Mouse (Mus musculus) spleen, adult 2 months (tissue): ENCODE results near the gene Ngfr. TPM values are rescaled to one million over a fixed set of nuclear protein-coding genes. Genes with fewer than 3 reads are reported as not detected.
A peak's percentile ranks its signal among the peaks of the same experiment; 100 is the strongest.

Source experiments
- DNase-seq, 2 experiments: peaks; one replicate each; pipeline versions ENCODE4 v3.0.0 to v3.0.0-alpha.2; 2012 to 2021; ENCODE audit warnings: low spot score in 2 of 2, low read depth in 1 of 2
- H3K27ac ChIP-seq: fragments of 200-500 bp; 2 replicates; pipeline ENCODE4 v1.5.1; 2012; ENCODE audit warnings: low read length, inconsistent platforms; ENCODE audit not compliant: insufficient read depth
- H3K27me3 ChIP-seq: fragments of 200-500 bp; 2 replicates; pipeline ENCODE4 v1.6.1; 2012; ENCODE audit warnings: mild to moderate bottlenecking, moderate library complexity, low read length, inconsistent platforms; ENCODE audit not compliant: control insufficient read depth, insufficient read depth
- H3K36me3 ChIP-seq: fragments of 200-500 bp; 2 replicates; pipeline ENCODE4 v1.6.1; 2012; ENCODE audit warnings: mild to moderate bottlenecking, low read length, inconsistent platforms; ENCODE audit not compliant: control insufficient read depth, insufficient read depth
- H3K4me1 ChIP-seq: fragments of 200-500 bp; 2 replicates; pipeline ENCODE4 v1.6.1; 2011; ENCODE audit warnings: inconsistent platforms; ENCODE audit not compliant: control insufficient read depth, insufficient read depth, insufficient read length
- H3K4me3 ChIP-seq: fragments of 200-500 bp; 2 replicates; pipeline ENCODE4 v1.5.1; 2011; ENCODE audit warnings: mild to moderate bottlenecking, inconsistent platforms; ENCODE audit not compliant: insufficient read depth, insufficient read length; ENCODE audit errors: extremely low read depth
- CTCF ChIP-seq: fragments of 200-500 bp; IDR thresholded peaks from 2 replicates; pipeline ENCODE4 v1.5.1; 2011; ENCODE audit warnings: mild to moderate bottlenecking, inconsistent platforms; ENCODE audit not compliant: insufficient read depth, insufficient read length, insufficient replicate concordance; ENCODE audit errors: extremely low read depth
- POLR2A ChIP-seq: fragments of 200-500 bp; IDR thresholded peaks from 2 replicates; pipeline ENCODE4 v1.6.1; 2011; ENCODE audit warnings: low read depth, low read length, inconsistent platforms
- WGBS: fragments of 180-500 bp; shearing (Covaris S2); methylation state at CpG from one replicate; pipeline ENCODE4 v1.1.7; 2018; 5-methylcytosine and 5-hydroxymethylcytosine counted together
- polyA plus RNA-seq: library from polyadenylated mRNA; depleted of rRNA; stranded (reverse); fragments of >200 nt; gene quantifications from 2 replicates; pipeline ENCODE4 v1.2.3, GENCODE M21; 2012

The Ngfr gene
- polyA plus RNA-seq, 1 experiment: 7.3 TPM

DNA sequence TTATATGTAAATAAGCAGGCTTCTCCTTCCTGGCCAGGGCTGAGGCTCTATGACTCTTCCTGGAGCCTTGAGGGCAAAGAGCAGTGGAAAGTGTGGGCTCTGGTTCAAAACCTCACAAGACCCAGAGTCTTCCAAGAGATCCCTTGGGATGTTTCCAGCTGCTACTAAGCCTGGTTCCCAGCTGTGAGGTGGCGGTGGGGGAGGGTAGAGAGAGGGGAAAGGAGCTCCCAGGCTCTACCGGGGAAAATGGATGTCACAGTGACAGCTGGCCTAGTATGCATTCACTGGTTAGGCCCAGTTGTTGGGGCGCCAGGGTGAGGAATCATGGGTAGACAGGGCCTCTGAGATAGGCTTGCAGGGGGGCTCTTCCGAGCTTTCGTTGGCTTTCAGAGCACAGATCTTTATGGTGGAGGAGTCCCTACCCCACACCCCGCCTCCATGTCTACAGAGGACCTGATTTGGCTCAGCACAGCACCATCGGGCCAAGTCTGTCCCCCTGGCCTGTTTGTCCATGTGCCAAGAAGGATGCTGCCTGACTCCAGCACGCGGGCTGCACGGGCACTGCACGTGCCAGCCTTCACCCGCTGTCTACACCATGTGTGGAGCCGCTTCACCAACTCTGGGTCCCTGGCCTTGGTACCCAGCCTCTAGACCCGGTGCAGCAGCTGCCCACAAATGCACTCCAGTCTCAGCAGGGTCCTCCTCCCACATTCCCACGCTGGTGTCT lies 49.0 kb downstream of the Ngfr start:
- H3K4me3 ChIP-seq: no peak overlapping the region
- 81% methylated on average over 15 of the region's 15 CpGs for WGBS
- TF ChIP-seq POLR2A: no peak
- TF ChIP-seq CTCF: no peak
- no peaks in the 10 kb centered on the region for H3K36me3 ChIP-seq
- H3K27ac ChIP-seq: no peak overlapping the region
- no peaks in the 10 kb centered on the region for H3K27me3 ChIP-seq
- no peak for DNase-seq
- no peaks in the 10 kb centered on the region for H3K4me1 ChIP-seq

DNA sequence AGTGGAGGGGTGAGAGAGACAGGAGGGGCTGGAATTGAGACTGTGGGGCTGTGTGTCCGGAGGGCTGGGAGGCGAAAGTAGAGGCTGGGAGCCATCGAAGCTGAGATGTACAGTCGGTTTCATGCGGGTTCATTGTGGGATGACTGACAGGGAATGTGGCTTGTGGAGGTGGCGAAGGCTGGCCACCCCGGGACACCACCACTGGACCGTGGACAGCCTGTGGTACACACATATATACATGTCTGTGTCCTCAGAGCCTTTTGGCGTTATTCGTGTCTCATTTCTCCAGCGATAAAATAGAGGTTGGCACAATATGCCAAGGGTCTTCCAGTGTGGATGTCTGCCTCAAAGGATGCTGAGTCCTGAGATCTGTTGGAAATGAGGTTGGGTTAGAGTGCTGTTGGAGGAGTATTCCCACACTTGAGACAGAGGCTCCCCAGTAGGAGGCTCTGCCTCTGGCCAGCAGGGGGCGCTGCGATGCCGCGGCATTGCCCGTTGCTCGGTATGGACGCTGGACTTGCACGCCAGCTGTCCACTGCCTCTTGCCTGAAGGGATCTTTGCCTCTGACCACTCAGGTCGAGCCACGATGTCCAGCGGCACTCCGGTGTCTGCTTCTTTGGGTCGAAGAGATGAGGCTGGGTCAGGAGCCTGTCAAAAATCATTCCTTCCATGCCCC lies 53.9 kb downstream of the Ngfr start:
- no peak overlapping the region for H3K27ac ChIP-seq
- WGBS: 25% methylated on average over 24 of the region's 24 CpGs
- H3K4me1 ChIP-seq: no peaks in the 10 kb centered on the region
- no peak overlapping the region for H3K4me3 ChIP-seq
- peak in 1 of 2 experiments; percentile 71 for DNase-seq
- H3K27me3 ChIP-seq: no peaks in the 10 kb centered on the region
- H3K36me3 ChIP-seq: no peaks in the 10 kb centered on the region
- TF ChIP-seq POLR2A: no peak
- peak; percentile 98 for TF ChIP-seq CTCF

DNA sequence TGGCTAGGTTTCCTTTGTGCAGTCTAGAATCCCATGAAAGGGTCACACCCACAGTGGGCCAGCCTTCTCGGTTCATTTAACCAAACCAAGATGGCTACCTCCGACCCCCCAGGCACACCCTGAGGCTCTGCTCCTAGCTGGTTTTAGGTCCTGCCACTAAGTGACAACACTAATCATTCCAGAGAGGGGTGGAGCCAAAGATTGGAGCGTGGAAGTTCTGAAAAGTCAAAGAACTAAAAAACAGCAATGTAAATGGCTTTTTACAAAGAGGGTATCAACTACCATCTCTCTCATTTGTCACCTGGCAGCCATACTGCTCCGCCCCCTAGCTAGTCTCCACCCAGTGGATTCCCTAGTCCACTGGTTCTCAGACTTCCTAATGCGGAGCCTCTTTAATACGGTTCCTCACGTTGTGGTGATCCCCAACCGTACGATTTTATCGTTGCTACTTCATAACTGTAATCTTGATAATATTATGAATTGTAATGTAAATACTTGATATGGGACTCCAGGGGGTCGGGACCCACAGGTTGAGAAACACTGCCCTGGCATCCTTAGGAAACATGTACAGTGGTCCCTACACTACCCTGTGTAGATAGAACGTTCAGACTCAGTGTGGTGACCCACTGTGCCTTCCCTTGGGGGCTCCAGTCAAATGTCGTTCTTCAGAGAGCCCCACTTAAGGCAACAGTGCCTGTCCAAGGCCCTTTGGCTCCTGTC lies 55.0 kb downstream of the Ngfr start:
- TF ChIP-seq POLR2A (no peak), CTCF (no peak)
- no peak overlapping the region for H3K4me3 ChIP-seq
- no peaks in the 10 kb centered on the region for H3K4me1 ChIP-seq
- H3K27ac ChIP-seq: no peak overlapping the region
- no peaks in the 10 kb centered on the region for H3K27me3 ChIP-seq
- no peak for DNase-seq
- WGBS: 76% methylated on average over 13 of the region's 13 CpGs
- H3K36me3 ChIP-seq: no peaks in the 10 kb centered on the region

DNA sequence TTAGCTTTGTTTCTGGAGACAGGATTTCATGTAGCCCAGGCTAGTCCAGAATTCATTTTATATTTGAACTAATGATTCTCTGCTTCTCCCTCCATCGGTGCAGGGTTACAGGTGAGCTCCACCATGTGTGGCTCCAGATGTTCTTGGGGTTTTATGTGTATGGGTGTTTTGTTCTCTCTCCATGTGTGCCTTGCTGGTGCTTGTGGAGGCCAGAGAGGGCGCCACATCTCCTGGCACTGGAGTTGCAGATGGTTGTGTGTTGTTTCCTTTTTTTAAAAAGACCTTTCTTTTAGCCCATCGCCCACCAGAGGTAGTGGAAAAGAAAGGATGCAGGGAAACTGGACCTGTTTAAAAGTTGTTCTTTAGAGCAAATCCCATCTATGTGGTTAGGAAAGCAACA lies 59.3 kb downstream of the Ngfr start:
- Histone ChIP-seq H3K27me3 (no peaks in the 10 kb centered on the region), H3K4me1 (no peaks in the 10 kb centered on the region), H3K36me3 (no peaks in the 10 kb centered on the region), H3K4me3 (no peak overlapping the region), H3K27ac (no peak overlapping the region)
- DNase-seq: no peak
- no peak for TF ChIP-seq CTCF
- TF ChIP-seq POLR2A: no peak
- 82% methylated on average over 3 of the region's 3 CpGs for WGBS

DNA sequence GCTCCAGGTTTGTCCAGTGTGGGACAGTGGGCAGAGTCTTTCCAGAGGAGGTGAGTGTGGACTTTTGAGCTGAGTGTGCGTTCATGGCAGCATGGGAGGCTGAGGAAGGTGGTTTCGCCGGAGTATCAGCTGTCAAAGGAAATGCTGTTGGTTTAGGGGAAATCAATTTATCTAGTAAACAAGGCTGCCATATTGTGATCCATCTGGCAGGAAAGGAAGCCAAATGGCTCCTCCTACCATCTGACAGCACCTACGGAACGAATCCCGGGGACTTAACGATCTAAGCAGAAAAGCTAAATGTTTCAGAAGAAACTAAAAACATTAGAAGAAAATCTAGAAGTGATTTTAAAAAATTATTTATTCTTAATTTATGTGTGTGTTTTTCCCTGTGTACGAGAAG lies 60.2 kb downstream of the Ngfr start:
- no peak for DNase-seq
- 84% methylated on average over 8 of the region's 8 CpGs for WGBS
- Histone ChIP-seq H3K4me1 (no peaks in the 10 kb centered on the region), H3K36me3 (no peaks in the 10 kb centered on the region), H3K27me3 (no peaks in the 10 kb centered on the region), H3K4me3 (no peak overlapping the region), H3K27ac (no peak overlapping the region)
- TF ChIP-seq CTCF (no peak), POLR2A (no peak)

DNA sequence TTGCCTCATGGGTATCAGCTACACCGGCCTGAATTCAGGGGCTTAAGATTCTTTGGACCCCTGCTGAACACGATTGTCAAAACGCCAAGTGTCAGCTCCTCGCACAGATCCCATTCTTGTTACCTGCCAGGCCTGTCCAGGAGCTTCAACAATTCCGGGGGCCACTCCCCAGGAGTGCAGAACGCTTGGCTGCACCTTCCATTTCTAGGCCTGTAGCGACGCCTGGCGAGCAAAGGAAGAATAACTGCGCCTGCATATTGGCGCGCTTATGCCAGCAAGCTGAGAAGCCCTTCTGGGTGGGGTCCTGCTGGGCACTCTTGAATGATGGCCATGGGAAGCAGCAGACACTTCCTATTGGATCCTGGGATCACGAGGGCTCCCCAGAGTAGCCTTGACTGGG lies 66.0 kb downstream of the Ngfr start:
- WGBS: 2% methylated on average over 13 of the region's 13 CpGs
- Histone ChIP-seq H3K4me1 (0 out of 2 replicates have a peak, but pooled peaks cover 4% of the 10 kb centered on the region), H3K27me3 (no peaks in the 10 kb centered on the region), H3K4me3 (no peak overlapping the region), H3K27ac (no peak overlapping the region), H3K36me3 (no peaks in the 10 kb centered on the region)
- TF ChIP-seq POLR2A: no peak
- TF ChIP-seq CTCF: peak; percentile 84
- DNase-seq: peak; percentile 35 to 54

DNA sequence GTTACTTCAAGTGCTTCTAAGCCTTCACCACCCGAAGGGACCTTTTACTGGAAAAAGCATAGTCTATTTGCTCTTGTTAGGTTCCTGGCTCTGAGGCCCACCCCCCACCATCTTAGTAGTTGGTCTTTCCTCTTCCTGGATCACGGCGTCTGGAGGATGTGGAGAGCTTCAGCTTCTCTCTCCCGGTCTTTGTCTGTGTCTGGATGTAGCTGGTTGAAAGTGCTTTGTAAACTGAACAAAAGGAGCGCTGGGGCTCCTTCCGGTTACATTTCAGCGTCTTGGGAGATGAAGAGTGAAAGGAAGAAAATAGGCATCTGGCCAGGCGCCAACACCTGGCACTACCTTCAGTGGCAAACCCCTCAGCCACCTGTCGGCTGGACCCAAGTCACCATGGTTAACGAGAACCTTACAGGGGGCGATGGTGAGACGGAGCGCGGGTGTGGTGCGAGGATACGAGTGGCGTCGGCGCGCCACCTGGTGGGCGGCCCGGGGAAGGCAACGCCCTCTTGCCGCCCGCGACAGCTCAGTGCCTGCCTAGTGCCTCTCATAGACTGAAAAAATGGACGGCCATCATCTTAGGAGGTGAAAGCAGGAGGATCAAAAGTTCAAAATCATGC lies 67.0 kb downstream of the Ngfr start:
- DNase-seq: peak; percentile 66 to 79
- H3K27me3 ChIP-seq: peaks cover 2% of the 10 kb centered on the region; the same call in 1 of the 2 replicates
- peak overlapping the region; percentile 15; the same call in 1 of the 2 replicates for H3K4me3 ChIP-seq
- peak; percentile 98 for TF ChIP-seq CTCF
- TF ChIP-seq POLR2A: no peak
- H3K4me1 ChIP-seq: 0 out of 2 replicates have a peak, but pooled peaks cover 4% of the 10 kb centered on the region
- H3K27ac ChIP-seq: no peak overlapping the region
- H3K36me3 ChIP-seq: no peaks in the 10 kb centered on the region
- 5% methylated on average over 27 of the region's 27 CpGs for WGBS
